Mouse (Mus musculus) lung, postnatal 0 days (tissue): ENCODE measurements around the gene Smtnl2.

ENCODE experiments used
- CTCF ChIP-seq: IDR thresholded peaks from 2 replicates; pipeline ENCODE4 v1.5.1; 2016; ENCODE audit warnings: antibody characterized with exemption, mild to moderate bottlenecking
- EP300 ChIP-seq: IDR thresholded peaks from 2 replicates; pipeline ENCODE4 v1.6.1; 2016; ENCODE audit warnings: antibody characterized with exemption, mild to moderate bottlenecking, control low read depth

DNA sequence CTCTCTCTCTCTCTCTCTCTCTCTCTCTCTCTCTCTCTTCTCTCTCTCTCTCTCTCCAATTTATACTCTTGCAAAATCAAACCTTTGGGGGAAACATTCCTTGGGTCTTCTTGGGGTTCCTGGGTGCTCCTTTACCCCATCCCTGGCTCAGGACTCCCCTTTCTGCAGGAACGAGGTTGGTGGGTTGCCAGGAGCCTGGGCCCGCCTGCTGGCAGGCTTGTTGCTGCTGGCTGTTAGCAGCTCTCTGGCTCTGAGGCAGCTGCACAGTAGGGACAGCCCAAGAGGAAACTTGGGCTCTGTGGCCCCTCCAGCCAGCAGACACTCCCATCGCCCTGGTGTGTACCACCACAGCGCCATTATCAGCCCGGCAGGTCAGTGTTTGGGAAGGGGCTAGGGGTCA lies 24.8 kb upstream of the Smtnl2 start:
- TF ChIP-seq CTCF (no peak), EP300 (no peak)
